Mouse (Mus musculus) liver, postnatal 0 days (tissue): ENCODE results near the gene Gm826.

ENCODE experiments used
- CTCF ChIP-seq: sonication (generic); IDR thresholded peaks from 2 replicates; pipeline ENCODE4 v1.5.1; 2016; ENCODE audit warnings: antibody characterized with exemption, low read depth
- EP300 ChIP-seq: IDR thresholded peaks from 2 replicates; pipeline ENCODE4 v1.6.1; 2016; ENCODE audit warnings: antibody characterized with exemption, low read depth, mild to moderate bottlenecking

DNA sequence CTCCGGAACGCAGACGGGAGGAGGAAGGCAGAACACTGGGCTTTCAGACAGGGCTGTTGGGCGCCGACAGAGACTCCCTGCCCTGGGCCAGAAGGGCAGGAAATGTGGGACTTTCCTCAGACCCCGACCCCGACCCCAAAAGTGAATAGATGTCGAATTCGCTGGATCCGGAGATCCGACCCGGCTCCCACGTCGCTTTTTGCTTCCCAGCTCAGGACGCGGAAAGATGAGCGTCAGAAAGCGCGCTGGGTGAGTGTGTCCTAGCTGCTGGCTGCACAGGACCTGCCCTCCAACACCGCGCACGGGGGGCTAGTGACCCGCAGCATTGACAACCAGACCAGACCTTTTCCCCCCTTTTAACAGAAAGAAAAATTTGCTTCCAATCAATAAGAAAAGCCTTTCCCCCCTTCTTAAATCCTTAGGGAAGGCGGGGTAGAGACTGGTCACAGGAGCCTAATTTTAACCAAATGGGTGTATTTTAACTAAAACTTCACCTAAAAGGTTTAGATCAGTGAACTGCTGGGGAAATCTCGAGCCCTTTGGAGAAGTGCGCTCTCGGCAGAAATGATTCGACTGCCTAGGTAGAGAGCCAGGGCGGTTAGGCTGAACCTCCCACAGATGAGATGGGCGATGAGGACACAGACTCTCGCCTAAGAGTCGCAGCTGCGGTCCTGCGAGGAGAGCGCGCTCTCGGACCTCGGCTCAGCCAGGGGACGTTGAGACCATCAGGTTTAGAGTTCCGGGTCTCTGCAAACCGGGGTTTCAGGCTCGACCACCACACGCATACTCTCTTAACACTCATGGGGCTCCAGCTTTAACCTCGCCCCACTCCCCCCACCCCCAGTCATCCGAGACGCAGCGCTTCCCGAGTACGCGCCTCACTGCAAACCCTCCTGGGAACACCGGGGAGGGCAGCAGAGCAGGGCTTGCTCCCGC, 34.7 kb upstream of the Gm826 start:
- no peak for TF ChIP-seq CTCF
- no peak for TF ChIP-seq EP300
